Mouse (Mus musculus): Measurements from ENCODE around the gene Emg1. TPM values are rescaled to one million over a fixed set of nuclear protein-coding genes. Genes with fewer than 3 reads are reported as not detected.

Gene Emg1
- total RNA-seq, 1 experiment, result 344 TPM

DNA sequence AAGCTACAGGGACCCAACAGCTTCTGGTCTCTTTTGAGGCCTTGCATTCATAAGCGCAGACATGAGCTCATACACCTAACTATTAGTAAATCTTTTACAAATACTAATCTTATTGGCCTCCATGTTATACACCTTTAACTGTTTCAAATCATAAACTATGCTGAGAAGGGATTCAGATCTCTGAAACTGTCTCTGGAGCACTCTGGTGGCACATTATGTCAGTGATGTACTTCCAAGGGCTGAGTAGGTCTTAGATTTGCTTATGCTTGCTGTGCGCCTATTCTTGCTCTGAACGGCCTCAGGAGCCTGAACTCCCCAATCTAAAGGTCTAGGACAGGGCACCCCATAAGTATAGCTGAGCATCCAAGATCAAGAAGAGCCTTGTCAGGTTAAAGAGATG lies 29.9 kb upstream of the Emg1 start:
- no peak for TF ChIP-seq CHD2 (IDR thresholded peaks at IDR 0.05; ENCODE audit: low read depth, low read length)
- TF ChIP-seq MAFK (IDR thresholded peaks at IDR 0.05; ENCODE audit: insufficient read depth, low read depth, low read length), result no peak
- no peak for TF ChIP-seq ZNF384 (IDR thresholded peaks at IDR 0.05; ENCODE audit: low read depth, low read length)
- no peak for DNase-seq (ENCODE audit: low read depth, low spot score)
- Histone ChIP-seq H3K4me1 (ENCODE audit: control insufficient read depth in 2 of 2, insufficient read depth in 2 of 2, low read length in 2 of 2, poor library complexity in 1 of 2) (peaks cover 0 to 21% of the 10 kb centered on the region in 2 experiments; a peak in 2 of 4 replicates), H3K36me3 (ENCODE audit: control insufficient read depth, insufficient read depth, low read length, poor library complexity, severe bottlenecking) (peaks cover 8% of the 10 kb centered on the region; the same call in 1 of the 2 replicates), H3K4me3 (ENCODE audit: insufficient read depth in 1 of 2, low read depth in 1 of 2, low read length in 2 of 2, poor library complexity in 1 of 2, severe bottlenecking in 1 of 2) (no peak overlapping the region; a peak in 1 of 4 replicates), H3K9ac (ENCODE audit: insufficient read depth, low read depth, low read length, poor library complexity, severe bottlenecking) (no peak overlapping the region; the same call in 1 of the 2 replicates), H3K9me3 (ENCODE audit: control insufficient read depth, insufficient read depth, low read depth, low read length) (no peaks in the 10 kb centered on the region), H3K27ac (ENCODE audit: insufficient read depth, low read depth, low read length, poor library complexity, severe bottlenecking) (no peak overlapping the region)
- in situ Hi-C loops (cut with MboI; ENCODE audit: low sequenced_read_pairs in 2 of 2, unreplicated experiment in 2 of 2), result no loop called here

DNA sequence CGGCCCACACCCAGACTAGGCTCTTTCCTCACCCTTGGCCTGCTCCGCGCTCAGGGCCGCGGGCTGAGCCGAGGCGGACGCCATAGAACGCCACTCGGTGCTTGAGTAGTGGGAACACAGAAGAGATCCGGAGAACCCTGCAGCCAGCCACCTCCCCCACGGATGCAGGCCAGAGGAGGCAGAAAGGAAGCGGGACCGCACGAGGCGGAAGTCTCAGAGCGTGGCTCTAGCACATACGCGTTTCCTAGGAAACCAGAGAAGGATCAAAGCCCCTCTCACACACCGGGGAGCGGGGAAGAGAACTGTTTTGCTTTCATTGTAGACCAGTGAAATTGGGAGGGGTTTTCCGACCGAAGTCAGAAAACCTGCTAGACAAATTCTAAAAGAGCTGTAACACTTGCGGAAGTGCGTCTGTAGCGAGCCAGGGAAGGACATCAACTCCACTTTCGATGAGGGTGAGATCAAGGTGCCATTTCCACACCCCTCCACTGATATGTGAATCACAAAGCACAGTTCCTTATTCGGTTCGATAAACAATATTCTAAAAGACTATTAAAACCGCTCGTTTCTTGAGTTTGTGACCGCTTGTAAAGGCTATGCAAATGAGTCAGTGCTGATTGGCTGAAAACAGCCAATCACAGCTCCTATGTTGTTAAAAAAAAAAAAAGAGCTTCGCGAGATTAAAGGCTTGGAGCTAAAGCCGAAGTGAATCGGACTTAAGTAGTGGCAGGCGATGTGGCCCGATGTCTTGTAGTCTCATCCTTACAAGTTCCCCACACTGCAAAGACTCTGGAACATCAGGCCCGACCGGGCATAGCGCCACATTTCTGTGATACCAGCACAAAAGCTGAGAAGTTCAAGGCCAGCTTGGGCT lies 29.1 kb upstream of the Emg1 start, which contains the start of gene Grcc10:
Grcc10 (minus strand) TSS at position 487 of the 874 bp plus-strand sequence.
- Histone ChIP-seq H3K4me3 (ENCODE audit: insufficient read depth in 1 of 2, low read depth in 1 of 2, low read length in 2 of 2, poor library complexity in 1 of 2, severe bottlenecking in 1 of 2) (peak within 1 kb of the TSS; percentile 55 to 61), H3K36me3 (ENCODE audit: control insufficient read depth, insufficient read depth, low read length, poor library complexity, severe bottlenecking) (peaks cover 8% of the 10 kb centered on the region; the same call in 1 of the 2 replicates), H3K9me3 (ENCODE audit: control insufficient read depth, insufficient read depth, low read depth, low read length) (no peaks in the 10 kb centered on the region), H3K4me1 (ENCODE audit: control insufficient read depth in 2 of 2, insufficient read depth in 2 of 2, low read length in 2 of 2, poor library complexity in 1 of 2) (peaks cover 0 to 16% of the 10 kb centered on the region in 2 experiments; a peak in 2 of 4 replicates), H3K27ac (ENCODE audit: insufficient read depth, low read depth, low read length, poor library complexity, severe bottlenecking) (peak within 1 kb of the TSS; percentile 79), H3K9ac (ENCODE audit: insufficient read depth, low read depth, low read length, poor library complexity, severe bottlenecking) (peak within 1 kb of the TSS; percentile 73)
- in situ Hi-C loops (cut with MboI; ENCODE audit: low sequenced_read_pairs in 2 of 2, unreplicated experiment in 2 of 2), result no loop called here
- TF ChIP-seq MAFK (IDR thresholded peaks at IDR 0.05; ENCODE audit: insufficient read depth, low read depth, low read length) (no peak), CHD2 (IDR thresholded peaks at IDR 0.05; ENCODE audit: low read depth, low read length) (peak; percentile 94), ZC3H11A (IDR thresholded peaks at IDR 0.05; ENCODE audit: borderline replicate concordance, low read depth, low read length) (no peak), ZNF384 (IDR thresholded peaks at IDR 0.05; ENCODE audit: low read depth, low read length) (peak; percentile 99), HCFC1 (IDR thresholded peaks at IDR 0.05; ENCODE audit: borderline replicate concordance, insufficient read depth, low read length) (peak; percentile 83)
- DNase-seq (ENCODE audit: low read depth, low spot score), result peak; percentile 93

DNA sequence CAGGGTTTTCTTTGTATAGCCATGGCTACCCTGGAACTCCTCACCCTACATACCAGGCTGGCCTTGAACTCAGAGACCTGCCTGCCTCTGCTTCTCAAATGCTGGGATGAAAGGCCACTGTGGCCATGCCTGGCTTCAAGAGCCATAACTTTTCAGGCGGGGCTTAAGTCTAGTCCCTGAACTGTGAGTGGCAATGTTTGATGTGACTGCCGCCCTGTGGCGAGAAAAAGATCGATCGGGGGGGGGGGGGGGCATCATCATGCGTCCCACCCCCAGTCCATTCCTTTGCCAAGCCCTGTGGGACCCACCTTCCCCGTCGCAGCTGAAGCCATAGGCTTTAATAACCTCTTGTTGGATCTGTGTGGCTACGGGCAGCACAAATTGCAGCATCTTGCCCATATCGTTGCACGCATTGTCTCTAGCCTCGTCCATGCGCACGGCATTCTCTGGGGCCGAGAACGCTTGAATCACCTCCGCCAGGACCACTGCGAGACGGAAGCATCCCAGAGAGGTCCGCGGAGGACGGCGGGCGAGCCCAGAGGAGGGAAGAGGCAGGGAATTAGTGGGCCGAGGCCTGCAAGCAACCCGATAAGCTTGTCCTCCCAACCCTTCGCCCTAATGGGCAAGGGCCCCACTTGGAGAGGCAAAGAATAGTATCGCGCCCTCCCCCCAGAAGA lies 28.4 kb upstream of the Emg1 start:
- TF ChIP-seq HCFC1 (IDR thresholded peaks at IDR 0.05; ENCODE audit: borderline replicate concordance, insufficient read depth, low read length) (no peak), MAFK (IDR thresholded peaks at IDR 0.05; ENCODE audit: insufficient read depth, low read depth, low read length) (no peak), ZC3H11A (IDR thresholded peaks at IDR 0.05; ENCODE audit: borderline replicate concordance, low read depth, low read length) (no peak), ZNF384 (IDR thresholded peaks at IDR 0.05; ENCODE audit: low read depth, low read length) (no peak), CHD2 (IDR thresholded peaks at IDR 0.05; ENCODE audit: low read depth, low read length) (no peak)
- no peaks in the 10 kb centered on the region for H3K9me3 ChIP-seq (ENCODE audit: control insufficient read depth, insufficient read depth, low read depth, low read length)
- H3K9ac ChIP-seq (ENCODE audit: insufficient read depth, low read depth, low read length, poor library complexity, severe bottlenecking), result peak overlapping the region; percentile 73
- H3K4me3 ChIP-seq (ENCODE audit: insufficient read depth in 1 of 2, low read depth in 1 of 2, low read length in 2 of 2, poor library complexity in 1 of 2, severe bottlenecking in 1 of 2), result peak overlapping the region; percentile 55 to 61
- H3K27ac ChIP-seq (ENCODE audit: insufficient read depth, low read depth, low read length, poor library complexity, severe bottlenecking), result peak overlapping the region; percentile 65
- peaks cover 0 to 16% of the 10 kb centered on the region in 2 experiments; a peak in 2 of 4 replicates for H3K4me1 ChIP-seq (ENCODE audit: control insufficient read depth in 2 of 2, insufficient read depth in 2 of 2, low read length in 2 of 2, poor library complexity in 1 of 2)
- no peak for DNase-seq (ENCODE audit: low read depth, low spot score)
- H3K36me3 ChIP-seq (ENCODE audit: control insufficient read depth, insufficient read depth, low read length, poor library complexity, severe bottlenecking), result peaks cover 8% of the 10 kb centered on the region; the same call in 1 of the 2 replicates
- in situ Hi-C loops (cut with MboI; ENCODE audit: low sequenced_read_pairs in 2 of 2, unreplicated experiment in 2 of 2), result no loop called here

DNA sequence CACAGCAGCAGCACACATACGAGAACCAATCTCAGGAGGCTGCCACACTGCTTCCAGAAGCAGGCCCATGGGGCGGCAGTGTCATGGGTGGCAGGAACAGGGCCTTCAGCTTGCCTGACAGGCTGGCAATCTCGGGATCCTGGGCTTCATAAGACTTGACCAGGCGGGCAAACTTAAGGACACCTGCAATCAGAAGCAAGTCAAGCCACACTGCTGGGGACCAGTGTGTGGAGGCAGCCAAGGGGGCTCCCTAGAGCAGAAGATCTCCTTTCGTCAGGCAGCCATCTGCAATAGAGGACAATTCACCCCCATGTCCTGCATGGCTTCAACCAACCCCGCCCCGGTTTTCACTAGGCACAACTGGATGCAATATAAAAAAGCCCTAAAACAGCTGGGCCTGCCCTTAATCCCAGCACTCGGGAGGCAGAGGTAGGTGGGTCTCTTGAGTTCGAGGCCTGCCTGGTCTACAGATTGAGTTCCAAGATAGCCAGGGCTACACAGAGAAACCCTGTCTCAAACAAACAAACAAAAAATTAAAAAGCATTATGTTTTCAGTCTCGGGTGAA lies 27.3 kb upstream of the Emg1 start:
- Histone ChIP-seq H3K9me3 (ENCODE audit: control insufficient read depth, insufficient read depth, low read depth, low read length) (no peaks in the 10 kb centered on the region), H3K4me1 (ENCODE audit: control insufficient read depth in 2 of 2, insufficient read depth in 2 of 2, low read length in 2 of 2, poor library complexity in 1 of 2) (peaks cover 0 to 13% of the 10 kb centered on the region in 2 experiments; a peak in 2 of 4 replicates), H3K9ac (ENCODE audit: insufficient read depth, low read depth, low read length, poor library complexity, severe bottlenecking) (no peak overlapping the region; the same call in 1 of the 2 replicates), H3K27ac (ENCODE audit: insufficient read depth, low read depth, low read length, poor library complexity, severe bottlenecking) (no peak overlapping the region), H3K4me3 (ENCODE audit: insufficient read depth in 1 of 2, low read depth in 1 of 2, low read length in 2 of 2, poor library complexity in 1 of 2, severe bottlenecking in 1 of 2) (no peak overlapping the region), H3K36me3 (ENCODE audit: control insufficient read depth, insufficient read depth, low read length, poor library complexity, severe bottlenecking) (peaks cover 4% of the 10 kb centered on the region; the same call in 1 of the 2 replicates)
- in situ Hi-C loops (cut with MboI; ENCODE audit: low sequenced_read_pairs in 2 of 2, unreplicated experiment in 2 of 2), result no loop called here
- TF ChIP-seq ZNF384 (IDR thresholded peaks at IDR 0.05; ENCODE audit: low read depth, low read length), result no peak
- no peak for TF ChIP-seq CHD2 (IDR thresholded peaks at IDR 0.05; ENCODE audit: low read depth, low read length)
- TF ChIP-seq HCFC1 (IDR thresholded peaks at IDR 0.05; ENCODE audit: borderline replicate concordance, insufficient read depth, low read length), result no peak
- TF ChIP-seq ZC3H11A (IDR thresholded peaks at IDR 0.05; ENCODE audit: borderline replicate concordance, low read depth, low read length), result no peak
- no peak for TF ChIP-seq MAFK (IDR thresholded peaks at IDR 0.05; ENCODE audit: insufficient read depth, low read depth, low read length)
- DNase-seq (ENCODE audit: low read depth, low spot score), result no peak

Measured in ES-E14 (cell line).